Mouse (Mus musculus) CH12.LX (cell line): Measurements from ENCODE around the gene Mier3. TPM values are rescaled to one million over a fixed set of nuclear protein-coding genes. Genes with fewer than 3 reads are reported as not detected.

ENCODE experiments used
- DNase-seq: peaks from one replicate; pipeline ENCODE4 v3.0.0-alpha.2; 2013; ENCODE audit errors: extremely low read depth
- H3K27ac ChIP-seq: 2 replicates; pipeline ENCODE4 v1.5.1; 2012; ENCODE audit warnings: low read depth, mild to moderate bottlenecking, control low read depth, moderate library complexity; ENCODE audit not compliant: insufficient read depth
- H3K27me3 ChIP-seq: replicated peaks from 2 replicates; pipeline ENCODE3; 2012; ENCODE audit warnings: inconsistent platforms
- H3K36me3 ChIP-seq, 2 experiments: replicated peaks in 1 of 2; 2 replicates each; pipeline versions ENCODE3 to v1.6.1; 2012; ENCODE audit warnings: inconsistent platforms in 1 of 2, low read length in 1 of 2, mild to moderate bottlenecking in 1 of 2, mixed read lengths in 1 of 2, moderate library complexity in 1 of 2; ENCODE audit not compliant: control insufficient read depth in 1 of 2, insufficient read depth in 1 of 2
- H3K4me1 ChIP-seq, 2 experiments: 2 replicates each; pipeline ENCODE4 v1.6.1; 2012; ENCODE audit warnings: inconsistent platforms in 1 of 2, moderate library complexity in 1 of 2; ENCODE audit not compliant: insufficient read depth in 2 of 2, control insufficient read depth in 1 of 2
- H3K4me2 ChIP-seq: 2 replicates; pipeline ENCODE4 v1.6.1; 2012; ENCODE audit warnings: low read depth, mild to moderate bottlenecking, control low read depth; ENCODE audit not compliant: poor library complexity, insufficient read depth, severe bottlenecking
- H3K4me3 ChIP-seq, 3 experiments: fragments of 150-350 bp in 1 of 3; sonication (generic) in 1 of 3; replicated peaks in 1 of 3; 2 replicates each; pipeline versions ENCODE3 to v1.5.1; 2011 to 2012; ENCODE audit warnings: low read depth in 2 of 3, low read length in 2 of 3, mild to moderate bottlenecking in 2 of 3, moderate library complexity in 2 of 3, control low read depth in 1 of 3, improper control_type of control experiment in 1 of 3, inconsistent platforms in 1 of 3, mixed read lengths in 1 of 3; ENCODE audit not compliant: poor library complexity in 1 of 3
- H3K79me2 ChIP-seq: replicated peaks from 2 replicates; pipeline ENCODE4 v1.6.1; 2012; ENCODE audit warnings: mild to moderate bottlenecking, moderate library complexity; ENCODE audit not compliant: control insufficient read depth, poor library complexity, insufficient read depth, severe bottlenecking; ENCODE audit errors: extremely low read depth
- H3K9ac ChIP-seq: 2 replicates; pipeline ENCODE4 v1.6.1; 2012; ENCODE audit warnings: low read depth, mild to moderate bottlenecking, control low read depth, moderate library complexity; ENCODE audit not compliant: insufficient read depth
- H3K9me3 ChIP-seq: replicated peaks from 2 replicates; pipeline ENCODE3; 2012; ENCODE audit warnings: low read length, inconsistent platforms, mixed read lengths
- CHD1 ChIP-seq: IDR thresholded peaks from 2 replicates; pipeline ENCODE4 v1.6.1; 2012; ENCODE audit warnings: low read depth, low read length, improper control_type of control experiment, inconsistent platforms
- CHD2 ChIP-seq: IDR thresholded peaks from 2 replicates; pipeline ENCODE4 v1.6.1; 2011; ENCODE audit warnings: low read length, improper control_type of control experiment
- GABPA ChIP-seq: IDR thresholded peaks from 2 replicates; pipeline ENCODE4 v1.6.1; 2012; ENCODE audit warnings: low read depth, low read length, improper control_type of control experiment, inconsistent platforms; ENCODE audit not compliant: insufficient replicate concordance
- JUN ChIP-seq: IDR thresholded peaks from 2 replicates; pipeline ENCODE4 v1.6.1; 2011; ENCODE audit warnings: low read depth, mild to moderate bottlenecking, low read length, improper control_type of control experiment, moderate library complexity; ENCODE audit not compliant: insufficient read depth
- JUND ChIP-seq: conservative IDR thresholded peaks from 2 replicates; pipeline ENCODE4 v1.6.1; 2011; ENCODE audit warnings: low read depth, low read length, improper control_type of control experiment
- KAT2A ChIP-seq: IDR thresholded peaks from 2 replicates; pipeline ENCODE4 v1.6.1; 2012; ENCODE audit warnings: low read length, improper control_type of control experiment, inconsistent platforms; ENCODE audit not compliant: insufficient replicate concordance
- MAX ChIP-seq: IDR thresholded peaks from 2 replicates; pipeline ENCODE4 v1.6.1; 2011; ENCODE audit warnings: low read length, improper control_type of control experiment
- MYC ChIP-seq: IDR thresholded peaks from 2 replicates; pipeline ENCODE4 v1.6.1; 2011; ENCODE audit warnings: low read depth, mild to moderate bottlenecking, improper control_type of control experiment, low read length
- PAX5 ChIP-seq: IDR thresholded peaks from 2 replicates; pipeline ENCODE4 v1.6.1; 2012; ENCODE audit warnings: low read length, inconsistent platforms, mixed read lengths
- POLR2A ChIP-seq: IDR thresholded peaks from 2 replicates; pipeline ENCODE4 v1.6.1; 2011; ENCODE audit warnings: low read depth, mild to moderate bottlenecking, improper control_type of control experiment, low read length
- RAD21 ChIP-seq: IDR thresholded peaks from 2 replicates; pipeline ENCODE4 v1.6.1; 2011; ENCODE audit warnings: low read depth, mild to moderate bottlenecking, low read length, improper control_type of control experiment, moderate library complexity
- RCOR1 ChIP-seq: conservative IDR thresholded peaks from 2 replicates; pipeline ENCODE4 v1.6.1; 2012; ENCODE audit warnings: low read depth, mild to moderate bottlenecking, inconsistent platforms, low read length, improper control_type of control experiment
- TBP ChIP-seq: conservative IDR thresholded peaks from 2 replicates; pipeline ENCODE4 v1.6.1; 2011; ENCODE audit warnings: low read depth, low read length, improper control_type of control experiment
- USF2 ChIP-seq: conservative IDR thresholded peaks from 2 replicates; pipeline ENCODE4 v1.6.1; 2011; ENCODE audit warnings: low read depth, low read length, improper control_type of control experiment
- ZC3H11A ChIP-seq: IDR thresholded peaks from 2 replicates; pipeline ENCODE4 v1.6.1; 2012; ENCODE audit warnings: low read depth, mild to moderate bottlenecking, inconsistent platforms, low read length, improper control_type of control experiment
- ZKSCAN1 ChIP-seq: IDR thresholded peaks from 2 replicates; pipeline ENCODE4 v1.6.1; 2012; ENCODE audit warnings: low read depth, inconsistent platforms, low read length, improper control_type of control experiment, borderline replicate concordance
- ZMIZ1 ChIP-seq: IDR thresholded peaks from 2 replicates; pipeline ENCODE4 v1.6.1; 2012; ENCODE audit warnings: low read depth, mild to moderate bottlenecking, inconsistent platforms, low read length, improper control_type of control experiment
- ZNF384 ChIP-seq: IDR thresholded peaks from 2 replicates; pipeline ENCODE4 v1.6.1; 2012; ENCODE audit warnings: low read depth, low read length, improper control_type of control experiment, inconsistent platforms
- dilution Hi-C: fragments of 300-500 bp; cut with MboI; formaldehyde crosslinking; loops from 2 replicates; pipeline ENCODE4 v1.14.3; 2020; ENCODE audit warnings: low sequenced_read_pairs; ENCODE audit not compliant: extremely low pct_unique_long_range_greater_than_20kb, extremely low pct_ligation_motif_present
- in situ Hi-C: fragments of 300-500 bp; cut with MboI; formaldehyde crosslinking; loops from 3 replicates; pipeline ENCODE4 v1.14.3; 2019; ENCODE audit warnings: low sequenced_read_pairs, low pct_ligation_motif_present, low pct_unique_long_range_greater_than_20kb, mixed read lengths
- polyA plus RNA-seq: library from polyadenylated mRNA; unstranded; fragments of >175 nt; gene quantifications from 2 replicates; pipeline ENCODE4 v1.2.1, GENCODE M21; 2012; ENCODE audit warnings: low read depth; ENCODE audit not compliant: insufficient read length
- total RNA-seq, 2 experiments: library from RNA; depleted of rRNA; stranded (reverse); fragments of 300-350 nt in 1 of 2; fragments of >200 nt in 1 of 2; gene quantifications; 2 replicates each; pipeline ENCODE4 v1.2.3; 2012 to 2014

Gene Mier3
- total and polyA plus RNA-seq, 3 experiments = 3.3 to 7.3 (median 7.0) TPM

DNA sequence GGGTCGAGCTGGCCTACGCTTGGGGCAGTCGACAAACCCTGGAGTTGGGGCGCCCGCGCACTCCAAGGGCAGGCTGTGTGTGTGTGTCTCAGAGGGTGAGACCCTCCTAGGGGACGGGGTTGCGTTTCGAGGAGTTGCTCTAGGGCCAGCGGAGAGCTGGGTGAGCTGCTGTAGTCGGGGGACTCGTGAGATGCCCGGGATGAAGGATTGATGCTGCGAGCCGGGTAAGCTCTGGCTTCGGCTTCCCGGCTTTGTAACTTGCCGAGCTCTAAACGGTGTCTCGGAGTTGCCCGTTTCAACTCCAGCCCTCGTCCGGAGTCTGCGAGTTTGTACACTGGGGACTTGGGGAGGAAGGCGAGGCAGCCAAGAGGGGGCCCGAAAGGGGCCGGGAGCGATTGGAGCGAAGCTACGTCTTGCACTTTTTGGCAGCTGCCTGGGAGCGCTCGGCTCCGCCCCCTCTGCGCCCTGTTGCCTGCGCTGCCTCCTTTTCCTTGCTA lies 6.6 kb downstream of the Mier3 start:
- TF ChIP-seq RAD21 = no peak
- peak; percentile 22; the same call in 1 of the 2 replicates for TF ChIP-seq POLR2A
- Histone ChIP-seq H3K9ac (peak overlapping the region; percentile 98; the same call in 1 of the 2 replicates), H3K4me3 (peak overlapping the region; percentile 41 to 86 (median 67)), H3K27ac (peak overlapping the region; percentile 47; the same call in 1 of the 2 replicates), H3K27me3 (peaks cover 17% of the 10 kb centered on the region), H3K36me3 (peaks cover 5 to 11% of the 10 kb centered on the region in 2 experiments), H3K4me2 (peak overlapping the region; percentile 62), H3K9me3 (no peaks in the 10 kb centered on the region), H3K79me2 (no peaks in the 10 kb centered on the region), H3K4me1 (peaks cover 0 to 7% of the 10 kb centered on the region in 2 experiments; a peak in 2 of 4 replicates)
- DNase-seq = peak; percentile 54
- in situ Hi-C loops = no loop called here
- dilution Hi-C loops = no loop called here

DNA sequence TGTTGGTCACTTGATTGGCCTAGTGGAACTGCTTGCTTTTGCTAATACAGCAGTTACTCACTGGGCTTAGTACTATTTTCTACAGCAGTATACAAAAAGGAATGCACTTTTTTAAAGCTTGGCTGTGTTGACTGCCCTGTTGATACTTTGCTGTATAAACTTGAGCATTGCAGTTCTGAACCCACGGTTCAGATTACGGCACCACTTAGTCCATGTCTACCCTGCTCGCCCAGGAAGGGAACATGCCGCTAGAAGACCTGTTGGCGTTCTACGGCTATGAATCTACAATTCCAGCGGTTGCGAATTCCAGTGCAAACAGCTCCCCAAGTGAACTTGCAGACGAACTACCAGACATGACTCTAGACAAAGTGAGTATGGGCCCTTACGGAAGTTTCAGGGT lies 22.6 kb downstream of the Mier3 start:
- H3K79me2 ChIP-seq = no peaks in the 10 kb centered on the region
- no peaks in the 10 kb centered on the region for H3K27me3 ChIP-seq
- no peaks in the 10 kb centered on the region for H3K9me3 ChIP-seq
- H3K4me3 ChIP-seq = no peak overlapping the region
- H3K4me1 ChIP-seq = peaks cover 0 to 4% of the 10 kb centered on the region in 2 experiments; a peak in 2 of 4 replicates
- no peak overlapping the region for H3K9ac ChIP-seq
- no peak overlapping the region for H3K4me2 ChIP-seq
- in situ Hi-C loops (no loop called here), dilution Hi-C loops (no loop called here)
- peaks cover 40 to 62% of the 10 kb centered on the region in 2 experiments for H3K36me3 ChIP-seq
- no peak for DNase-seq
- H3K27ac ChIP-seq = no peak overlapping the region
- TF ChIP-seq GABPA (no peak), MYC (no peak), JUN (no peak), KAT2A (no peak), USF2 (no peak), ZMIZ1 (no peak), ZC3H11A (no peak), CHD2 (no peak), PAX5 (no peak), CHD1 (no peak), ZKSCAN1 (no peak), RCOR1 (no peak), TBP (no peak), JUND (no peak), MAX (no peak), ZNF384 (no peak)
